Mouse (Mus musculus) C2C12 (cell line): ENCODE results near the gene Samd14.

Experiments
- CEBPB ChIP-seq: IDR thresholded peaks from one replicate; pipeline ENCODE4 v1.6.1; 2011; ENCODE audit warnings: low read depth, mild to moderate bottlenecking, control low read depth, moderate library complexity
- CTCF ChIP-seq: IDR thresholded peaks from one replicate; pipeline ENCODE4 v1.5.1; 2011; ENCODE audit not compliant: control insufficient read depth, insufficient read depth, insufficient read length

DNA sequence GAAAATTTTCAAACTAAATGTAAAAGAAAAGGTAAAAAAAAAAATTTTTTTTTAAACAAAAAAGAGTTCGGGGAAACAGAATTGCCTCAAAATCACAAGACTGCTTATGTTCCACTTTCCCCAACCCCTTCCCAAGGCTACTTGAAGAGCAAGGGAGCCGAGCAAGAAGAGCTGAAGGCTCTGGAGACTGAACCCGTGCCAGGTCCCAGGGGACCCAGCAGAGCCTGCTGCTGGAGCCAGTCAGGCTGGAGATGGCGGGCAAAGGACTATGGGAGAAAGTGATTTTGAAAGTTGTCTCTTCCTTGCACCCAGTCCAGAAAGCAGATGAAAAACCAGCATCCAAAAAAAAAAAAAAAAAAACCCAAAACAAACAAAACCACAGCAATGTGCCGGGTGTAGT, 23.9 kb upstream of the Samd14 start:
- TF ChIP-seq CTCF (no peak), CEBPB (no peak)
